Mouse (Mus musculus) neural tube, embryonic 15.5 days (tissue): Measurements from ENCODE around the gene Zmat5. TPM values are rescaled to one million over a fixed set of nuclear protein-coding genes. Genes with fewer than 3 reads are reported as not detected.

Source experiments
- ATAC-seq: fragments of 200-750 bp; cut with Nextera tagmentation; 2 replicates; pipeline ENCODE4 v1.8.0; 2017; ENCODE audit warnings: mild to moderate bottlenecking, moderate TSS enrichment, moderate library complexity; ENCODE audit not compliant: low FRiP score
- H3K27ac ChIP-seq: fragments of 300-500 bp; sonication (generic); replicated peaks from 2 replicates; pipeline ENCODE4 v1.5.1; 2015; ENCODE audit warnings: mild to moderate bottlenecking, inconsistent platforms
- H3K27me3 ChIP-seq: fragments of 300-500 bp; sonication (generic); replicated peaks from 2 replicates; pipeline ENCODE4 v1.6.1; 2015; ENCODE audit warnings: inconsistent platforms
- H3K36me3 ChIP-seq: fragments of 300-500 bp; sonication (generic); 2 replicates; pipeline ENCODE4 v1.6.1; 2015; ENCODE audit warnings: inconsistent platforms
- H3K4me1 ChIP-seq: fragments of 300-500 bp; sonication (generic); 2 replicates; pipeline ENCODE4 v1.6.1; 2015; ENCODE audit warnings: inconsistent platforms
- H3K4me2 ChIP-seq: fragments of 300-500 bp; sonication (generic); 2 replicates; pipeline ENCODE4 v1.6.1; 2015; ENCODE audit warnings: inconsistent platforms, mild to moderate bottlenecking, moderate library complexity
- H3K4me3 ChIP-seq: fragments of 300-500 bp; sonication (generic); replicated peaks from 2 replicates; pipeline ENCODE4 v1.5.1; 2015; ENCODE audit warnings: mild to moderate bottlenecking, inconsistent platforms
- H3K9ac ChIP-seq: fragments of 300-500 bp; sonication (generic); replicated peaks from 2 replicates; pipeline ENCODE4 v1.6.1; 2015; ENCODE audit warnings: mild to moderate bottlenecking, inconsistent platforms
- H3K9me3 ChIP-seq: fragments of 300-500 bp; sonication (generic); replicated peaks from 2 replicates; pipeline ENCODE4 v1.6.1; 2016; ENCODE audit warnings: inconsistent platforms
- WGBS: fragments of 180-500 bp; shearing (Covaris S2); methylation state at CpG from one replicate; pipeline ENCODE4 v1.1.7; 2015; ENCODE audit warnings: mixed read lengths; 5-methylcytosine and 5-hydroxymethylcytosine counted together
- polyA plus RNA-seq: library from polyadenylated mRNA; unstranded; fragments of >200 nt; fragmentation: Nextera tagmentation; extraction: Ambion mirVana; gene quantifications from 2 replicates; pipeline ENCODE4 v1.2.1, GENCODE M21; 2015

Zmat5 gene
- polyA plus RNA-seq, 1 experiment from 2014 or later, result 65.3 TPM

DNA sequence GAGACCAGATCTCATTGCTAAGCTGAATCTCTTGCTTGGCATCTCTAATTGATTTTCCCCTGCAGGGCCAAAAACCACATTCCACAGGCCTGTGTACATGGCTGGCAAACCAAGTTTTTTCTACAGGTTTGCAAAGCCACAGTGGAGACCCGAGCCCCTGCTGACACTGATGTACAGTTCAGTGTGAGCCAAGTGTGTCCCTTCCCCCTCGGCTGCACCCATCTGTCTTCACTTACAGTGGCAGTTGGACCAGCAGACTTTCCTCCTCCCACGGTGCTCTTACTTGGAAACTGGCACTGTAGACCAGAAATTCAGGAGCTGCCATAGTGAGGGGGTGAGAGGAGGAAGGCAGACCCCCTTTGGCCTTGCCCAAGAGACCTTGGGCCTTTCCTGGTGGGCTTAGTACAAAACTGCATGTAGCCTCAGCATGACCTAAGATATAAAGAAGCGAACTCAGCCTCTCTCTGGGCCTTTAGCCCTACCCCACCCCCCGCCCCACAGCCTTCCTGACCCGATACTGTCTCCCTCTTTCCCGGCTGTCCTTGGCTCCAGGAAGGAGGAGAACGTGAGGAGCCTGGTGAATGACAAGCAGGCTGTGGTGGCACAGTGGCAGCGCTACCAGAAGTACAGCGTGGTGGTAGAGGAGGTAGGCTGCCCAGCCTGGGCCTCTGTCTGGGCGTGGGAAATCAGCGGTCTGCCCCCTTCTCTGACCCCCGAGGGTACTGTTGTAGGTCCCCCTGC lies 25.6 kb upstream of the Zmat5 start:
- Histone ChIP-seq H3K4me3 (no peak overlapping the region), H3K4me2 (no peak overlapping the region), H3K9me3 (no peaks in the 10 kb centered on the region), H3K4me1 (peaks cover 11% of the 10 kb centered on the region; the same call in 1 of the 2 replicates), H3K27ac (peak overlapping the region; percentile 38), H3K9ac (no peak overlapping the region), H3K27me3 (no peaks in the 10 kb centered on the region), H3K36me3 (peaks cover 63% of the 10 kb centered on the region)
- 69% methylated on average over 13 of the region's 13 CpGs for WGBS
- peak; percentile 71 for ATAC-seq

- Histone ChIP-seq H3K27ac (peak overlapping the region; percentile 38), H3K27me3 (no peaks in the 10 kb centered on the region), H3K36me3 (peaks cover 63% of the 10 kb centered on the region), H3K4me3 (no peak overlapping the region), H3K9me3 (no peaks in the 10 kb centered on the region), H3K4me2 (no peak overlapping the region), H3K9ac (no peak overlapping the region), H3K4me1 (peaks cover 11% of the 10 kb centered on the region; the same call in 1 of the 2 replicates)
- 85% methylated on average over 12 of the region's 12 CpGs for WGBS
- 0 out of 2 replicates have a peak, but pooled peaks have one; percentile 13 for ATAC-seq
These were observed 25.0 kb upstream of the Zmat5 start for GRCm38 (mm10) chr11:4679441-4679832.

DNA sequence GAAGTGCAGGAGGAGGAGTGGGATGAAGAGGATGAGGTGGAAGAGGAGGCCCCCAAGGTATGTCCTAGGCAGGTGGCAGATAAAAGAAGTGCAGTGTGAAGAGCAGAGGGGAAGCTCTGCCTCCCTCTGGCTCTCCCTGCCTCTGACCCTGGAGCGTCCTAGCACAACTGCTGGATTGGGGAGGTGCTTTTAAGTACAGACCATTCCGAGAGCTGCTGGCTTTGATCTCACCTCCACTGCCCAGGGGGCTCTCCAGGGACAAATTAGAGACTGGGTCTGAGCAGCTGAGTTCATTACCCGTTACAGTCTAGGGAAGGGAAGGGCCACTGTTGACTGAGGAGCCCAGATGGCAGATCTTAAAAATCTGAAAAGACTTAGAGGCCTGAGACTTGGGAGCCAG lies 24.4 kb upstream of the Zmat5 start:
- no peak for ATAC-seq
- H3K4me2 ChIP-seq, result no peak overlapping the region
- H3K27me3 ChIP-seq, result no peaks in the 10 kb centered on the region
- H3K36me3 ChIP-seq, result peaks cover 59% of the 10 kb centered on the region
- H3K4me3 ChIP-seq, result no peak overlapping the region
- WGBS, result 26% methylated on average over 3 of the region's 3 CpGs
- H3K9me3 ChIP-seq, result no peaks in the 10 kb centered on the region
- no peak overlapping the region for H3K27ac ChIP-seq
- H3K9ac ChIP-seq, result no peak overlapping the region
- peaks cover 11% of the 10 kb centered on the region; the same call in 1 of the 2 replicates for H3K4me1 ChIP-seq

DNA sequence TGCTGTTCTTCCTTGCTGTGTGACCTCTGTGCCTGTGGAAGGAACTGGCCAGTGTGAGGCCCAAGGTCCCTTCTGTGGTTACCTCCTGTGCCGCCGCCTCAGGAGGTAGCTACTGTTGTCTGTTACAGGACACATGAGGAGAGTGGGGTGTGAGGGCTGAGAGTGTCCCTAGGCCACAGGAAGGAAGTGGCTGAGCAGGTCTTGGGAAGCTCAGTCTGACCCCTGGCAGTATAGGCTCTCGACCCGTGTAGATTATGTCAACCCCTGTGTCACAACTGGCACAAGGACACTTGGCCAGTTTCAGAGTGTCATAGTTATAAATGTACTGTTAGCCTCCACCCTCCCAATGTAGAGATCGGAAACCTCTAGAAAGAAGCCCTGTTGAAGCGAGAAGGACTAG lies 21.0 kb upstream of the Zmat5 start:
- 0 out of 2 replicates have a peak, but pooled peaks cover 6% of the 10 kb centered on the region for H3K4me1 ChIP-seq
- 90% methylated on average over 6 of the region's 6 CpGs for WGBS
- peaks cover 38% of the 10 kb centered on the region for H3K36me3 ChIP-seq
- no peaks in the 10 kb centered on the region for H3K27me3 ChIP-seq
- H3K9ac ChIP-seq, result no peak overlapping the region
- H3K4me3 ChIP-seq, result no peak overlapping the region
- no peak overlapping the region for H3K27ac ChIP-seq
- ATAC-seq, result no peak
- H3K4me2 ChIP-seq, result no peak overlapping the region
- H3K9me3 ChIP-seq, result no peaks in the 10 kb centered on the region

GRCm38 (mm10) chr11:4684186-4684585 lies 20.3 kb upstream of the Zmat5 start:
- Histone ChIP-seq H3K27ac (no peak overlapping the region), H3K4me1 (0 out of 2 replicates have a peak, but pooled peaks cover 5% of the 10 kb centered on the region), H3K9ac (no peak overlapping the region), H3K36me3 (peaks cover 36% of the 10 kb centered on the region), H3K9me3 (no peaks in the 10 kb centered on the region), H3K4me3 (no peak overlapping the region), H3K4me2 (no peak overlapping the region), H3K27me3 (no peaks in the 10 kb centered on the region)
- 63% methylated on average over 6 of the region's 6 CpGs for WGBS
- no peak for ATAC-seq

GRCm38 (mm10) chr11:4685071-4685470 lies 19.4 kb upstream of the Zmat5 start:
- Histone ChIP-seq H3K9ac (no peak overlapping the region), H3K27me3 (no peaks in the 10 kb centered on the region), H3K27ac (no peak overlapping the region), H3K4me2 (no peak overlapping the region), H3K36me3 (peaks cover 35% of the 10 kb centered on the region), H3K9me3 (no peaks in the 10 kb centered on the region), H3K4me1 (0 out of 2 replicates have a peak, but pooled peaks cover 1% of the 10 kb centered on the region), H3K4me3 (no peak overlapping the region)
- no peak for ATAC-seq
- WGBS, result 82% methylated on average over 4 of the region's 4 CpGs

- Histone ChIP-seq H3K9me3 (no peaks in the 10 kb centered on the region), H3K4me3 (no peak overlapping the region), H3K36me3 (peaks cover 33% of the 10 kb centered on the region), H3K4me1 (no peaks in the 10 kb centered on the region), H3K9ac (no peak overlapping the region), H3K27me3 (no peaks in the 10 kb centered on the region), H3K4me2 (no peak overlapping the region), H3K27ac (no peak overlapping the region)
- ATAC-seq, result no peak
- WGBS, result 86% methylated on average over 5 of the region's 5 CpGs
These were observed 19.0 kb upstream of the Zmat5 start for GRCm38 (mm10) chr11:4685510-4685909.

GRCm38 (mm10) chr11:4687027-4687426 lies 17.5 kb upstream of the Zmat5 start:
- H3K27me3 ChIP-seq, result no peaks in the 10 kb centered on the region
- H3K9ac ChIP-seq, result no peak overlapping the region
- H3K9me3 ChIP-seq, result no peaks in the 10 kb centered on the region
- 91% methylated on average over 3 of the region's 3 CpGs for WGBS
- no peak overlapping the region for H3K4me2 ChIP-seq
- H3K4me1 ChIP-seq, result no peaks in the 10 kb centered on the region
- H3K36me3 ChIP-seq, result peaks cover 18% of the 10 kb centered on the region
- no peak for ATAC-seq
- no peak overlapping the region for H3K4me3 ChIP-seq
- no peak overlapping the region for H3K27ac ChIP-seq

- 60% methylated on average over 3 of the region's 3 CpGs for WGBS
- H3K4me1 ChIP-seq, result no peaks in the 10 kb centered on the region
- H3K27ac ChIP-seq, result no peak overlapping the region
These were observed 16.6 kb upstream of the Zmat5 start for GRCm38 (mm10) chr11:4687874-4688273.

DNA sequence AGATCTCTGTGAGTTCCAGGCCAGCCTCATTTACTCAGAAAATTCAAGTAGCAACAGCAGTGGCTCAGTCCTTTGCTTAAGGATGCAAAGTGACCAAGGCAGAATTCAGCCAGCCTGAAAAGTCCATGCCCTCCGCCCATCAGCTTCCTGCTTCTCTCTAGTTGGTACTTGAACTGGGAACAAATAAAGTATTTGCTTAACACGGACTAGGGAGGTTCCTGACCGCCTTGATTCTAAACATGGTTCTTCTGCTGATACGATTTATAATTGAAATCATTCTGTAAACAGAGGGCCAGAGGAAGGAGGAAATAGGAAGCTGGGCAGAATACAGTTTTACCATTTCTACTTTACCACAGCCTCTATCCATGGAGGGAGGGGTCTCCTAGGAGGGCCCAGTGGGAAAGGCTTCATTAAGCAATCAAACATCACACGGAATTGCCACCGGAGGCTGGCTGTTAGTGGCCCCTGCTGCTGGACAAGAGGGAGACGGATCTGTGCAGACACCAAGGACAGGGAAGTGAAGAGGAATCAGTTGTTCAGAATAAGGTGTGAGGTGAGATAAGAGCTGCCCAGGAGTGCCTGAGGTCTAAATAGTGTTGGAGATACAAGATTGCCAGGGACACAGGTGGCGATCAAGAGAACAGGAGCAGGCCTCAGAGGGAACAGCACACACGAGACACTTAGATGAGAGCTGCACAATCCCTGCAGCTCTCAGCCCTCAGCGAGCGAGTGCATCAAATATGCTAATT lies 15.7 kb upstream of the Zmat5 start:
- Histone ChIP-seq H3K9ac (no peak overlapping the region), H3K4me3 (no peak overlapping the region), H3K27ac (no peak overlapping the region), H3K4me1 (no peaks in the 10 kb centered on the region), H3K9me3 (no peaks in the 10 kb centered on the region), H3K27me3 (no peaks in the 10 kb centered on the region), H3K36me3 (0 out of 2 replicates have a peak, but pooled peaks cover under 1% of the 10 kb centered on the region), H3K4me2 (no peak overlapping the region)
- no peak for ATAC-seq
- WGBS, result 45% methylated on average over 11 of the region's 11 CpGs

More at GRCm38 (mm10) chr11:4687874-4688273, 16.6 kb upstream of the Zmat5 start:
- no peak overlapping the region for H3K4me2 ChIP-seq
- no peak overlapping the region for H3K9ac ChIP-seq
- no peak for ATAC-seq
- peaks cover 10% of the 10 kb centered on the region; the same call in 1 of the 2 replicates for H3K36me3 ChIP-seq
- H3K27me3 ChIP-seq, result no peaks in the 10 kb centered on the region
- no peaks in the 10 kb centered on the region for H3K9me3 ChIP-seq
- H3K4me3 ChIP-seq, result no peak overlapping the region

DNA sequence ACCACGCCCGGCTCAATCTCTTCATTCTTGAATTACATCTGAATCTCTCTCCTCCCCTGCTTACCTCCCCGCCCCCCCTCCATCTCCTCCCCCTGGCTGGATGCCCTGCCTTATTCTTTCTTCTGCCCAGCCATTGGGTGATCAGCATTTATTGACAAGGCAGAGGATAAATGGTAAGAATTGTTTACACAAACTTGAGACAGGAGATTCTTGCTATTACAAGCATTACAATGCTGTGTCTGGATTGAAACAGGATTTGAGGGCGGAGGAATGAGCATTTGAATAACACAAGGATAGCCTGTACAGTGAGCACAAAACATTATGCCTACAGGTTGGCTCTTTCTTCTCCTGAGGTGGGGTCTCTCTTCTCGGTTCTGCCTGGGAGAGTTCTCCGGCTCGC lies 14.1 kb upstream of the Zmat5 start:
- Histone ChIP-seq H3K9ac (no peak overlapping the region), H3K27me3 (no peaks in the 10 kb centered on the region), H3K4me2 (no peak overlapping the region), H3K36me3 (no peaks in the 10 kb centered on the region), H3K27ac (no peak overlapping the region), H3K4me3 (no peak overlapping the region), H3K9me3 (no peaks in the 10 kb centered on the region), H3K4me1 (no peaks in the 10 kb centered on the region)
- 82% methylated on average over 7 of the region's 7 CpGs for WGBS
- ATAC-seq, result no peak

GRCm38 (mm10) chr11:4691213-4691612 lies 13.3 kb upstream of the Zmat5 start:
- no peak overlapping the region for H3K27ac ChIP-seq
- no peak overlapping the region for H3K9ac ChIP-seq
- no peaks in the 10 kb centered on the region for H3K36me3 ChIP-seq
- H3K4me3 ChIP-seq, result no peak overlapping the region
- no peaks in the 10 kb centered on the region for H3K4me1 ChIP-seq
- 61% methylated on average over 10 of the region's 10 CpGs for WGBS
- no peak for ATAC-seq
- H3K9me3 ChIP-seq, result no peaks in the 10 kb centered on the region
- H3K27me3 ChIP-seq, result no peaks in the 10 kb centered on the region
- no peak overlapping the region for H3K4me2 ChIP-seq
